Mouse (Mus musculus): ENCODE measurements around the gene Ccp110.

Ccp110 gene

GRCm38 (mm10) chr7:118712228-118713173 is at the start of gene Ccp110:
Gene Ccp110 (plus strand): TSS chr7:118712552.
- peak; percentile 88 for DNase-seq

GRCm38 (mm10) chr7:118667773-118668172 is 44.6 kb upstream of the Ccp110 start:
- no peak for DNase-seq

- DNase-seq = no peak
These were observed 42.2 kb upstream of the Ccp110 start for GRCm38 (mm10) chr7:118670142-118670541.

- no peak for DNase-seq
These were observed 35.5 kb upstream of the Ccp110 start for GRCm38 (mm10) chr7:118676826-118677225.

GRCm38 (mm10) chr7:118688199-118688598 is 24.2 kb upstream of the Ccp110 start:
- DNase-seq = peak; percentile 87

- DNase-seq = no peak
These were observed 23.3 kb upstream of the Ccp110 start for GRCm38 (mm10) chr7:118689088-118689487.

GRCm38 (mm10) chr7:118691287-118691686 is 21.1 kb upstream of the Ccp110 start:
- no peak for DNase-seq

GRCm38 (mm10) chr7:118696146-118696545 is 16.2 kb upstream of the Ccp110 start:
- no peak for DNase-seq

GRCm38 (mm10) chr7:118697168-118697567 is 15.2 kb upstream of the Ccp110 start:
- DNase-seq = no peak

- no peak for DNase-seq
These were observed 13.5 kb upstream of the Ccp110 start for GRCm38 (mm10) chr7:118698882-118699281.

GRCm38 (mm10) chr7:118703144-118703561 is 9.2 kb upstream of the Ccp110 start:
- no peak for DNase-seq

- no peak for DNase-seq
These were observed 8.1 kb upstream of the Ccp110 start for GRCm38 (mm10) chr7:118704001-118704850.

- peak; percentile 93 for DNase-seq
These were observed 7.0 kb upstream of the Ccp110 start, which contains the start of gene Gde1 for GRCm38 (mm10) chr7:118705101-118705961. Gene Gde1 (minus strand): TSS chr7:118705778.

GRCm38 (mm10) chr7:118706051-118706450 is 6.3 kb upstream of the Ccp110 start:
- no peak for DNase-seq

- DNase-seq = no peak
These were observed 5.9 kb upstream of the Ccp110 start for GRCm38 (mm10) chr7:118706488-118706887.

- DNase-seq = no peak
These were observed 5.1 kb upstream of the Ccp110 start for GRCm38 (mm10) chr7:118707216-118707615.

- no peak for DNase-seq
These were observed 4.3 kb upstream of the Ccp110 start for GRCm38 (mm10) chr7:118708002-118708401.

- no peak for DNase-seq
These were observed 1.6 kb upstream of the Ccp110 start for GRCm38 (mm10) chr7:118710776-118711175.

GRCm38 (mm10) chr7:118714873-118715272 is 2.5 kb downstream of the Ccp110 start:
- no peak for DNase-seq

- DNase-seq = no peak
These were observed 5.7 kb downstream of the Ccp110 start for GRCm38 (mm10) chr7:118718066-118718465.

GRCm38 (mm10) chr7:118723927-118724326 is 11.6 kb downstream of the Ccp110 start:
- no peak for DNase-seq

GRCm38 (mm10) chr7:118725459-118725858 is 13.1 kb downstream of the Ccp110 start:
- no peak for DNase-seq
